ENCODE assay signal across 9 mouse cellular contexts in genomic region chr7:16044531-16044930, GRCm38 (mm10). TPM values are rescaled to one million over a fixed set of nuclear protein-coding genes. Genes with fewer than 3 reads are reported as not detected.
DNase-seq lines count a peak whose midpoint lies in the region; ATAC-seq and TF ChIP-seq lines count a peak whose summit lies in the region.
"Had no signal": no experiment of that assay in that cellular context is flagged by ENCODE, and none has a peak within 500 bp of the region (broad histone marks: within the 10 kb centered on the region; RNA-seq: fewer than 3 reads in every experiment).

No protein-coding gene starts in this region.

- no peak for ATAC-seq in lung, embryonic 14.5 days (ENCODE audit: insufficient read depth)
- ATAC-seq in limb, embryonic 12.5 days (ENCODE audit: insufficient number of reproducible peaks, insufficient read depth, low FRiP score, low TSS enrichment, low read depth) = no peak
- ATAC-seq in neural tube, embryonic 15.5 days (ENCODE audit: low FRiP score) = no peak
- no peak for ATAC-seq in erythroid progenitor cell, adult 5-6 weeks (replicated peaks; ENCODE audit: low FRiP score, poor library complexity, severe bottlenecking)
- no peak for ATAC-seq in erythroblast, adult 5-6 weeks (replicated peaks; ENCODE audit: low FRiP score, poor library complexity, severe bottlenecking)
- ATAC-seq: Patski had no signal

- peak; percentile 45; the same call in 1 of the 2 replicates for TF ChIP-seq POLR2A in embryonic fibroblast, embryonic 13.5 days (IDR thresholded peaks at IDR 0.05; ENCODE audit: low read depth, low read length)

- H3K4me3 ChIP-seq in lung, embryonic 14.5 days (ENCODE audit: low read depth, low read length) = no peak overlapping the region
- H3K4me3 ChIP-seq in embryonic fibroblast, embryonic 13.5 days (ENCODE audit: insufficient read depth, low read length) = no peak overlapping the region
- peak overlapping the region; percentile 68 for H3K4me3 ChIP-seq in limb, embryonic 12.5 days (replicated peaks)
- H3K4me3 ChIP-seq in neural tube, embryonic 15.5 days (replicated peaks) = peak overlapping the region; percentile 75; the same call in 1 of the 2 replicates

- 37% methylated on average over 5 of the region's 5 CpGs for WGBS in lung, embryonic 14.5 days
- WGBS in limb, embryonic 12.5 days = 1% methylated on average over 5 of the region's 5 CpGs
- WGBS in neural tube, embryonic 15.5 days = 45% methylated on average over 5 of the region's 5 CpGs

- H3K36me3 ChIP-seq in lung, embryonic 14.5 days (ENCODE audit: insufficient read depth) = peaks cover 13% of the 10 kb centered on the region
- H3K36me3 ChIP-seq in limb, embryonic 12.5 days = no peaks in the 10 kb centered on the region
- H3K36me3 ChIP-seq in neural tube, embryonic 15.5 days = no peaks in the 10 kb centered on the region

- DNase-seq in lung, embryonic 14.5 days = no peak
- no peak for DNase-seq in lung, postnatal 36 days
- no peak for DNase-seq in urinary bladder, postnatal 36 days (ENCODE audit: low spot score in 2 of 2)

- peak overlapping the region; percentile 26 for H3K9ac ChIP-seq in lung, embryonic 14.5 days
- H3K9ac ChIP-seq in limb, embryonic 12.5 days (replicated peaks) = peak overlapping the region; percentile 38
- H3K9ac ChIP-seq in neural tube, embryonic 15.5 days (replicated peaks) = peak overlapping the region; percentile 28; the same call in 1 of the 2 replicates

- H3K9me3 ChIP-seq in lung, embryonic 14.5 days (ENCODE audit: low read depth, low read length) = no peaks in the 10 kb centered on the region
- no peaks in the 10 kb centered on the region for H3K9me3 ChIP-seq in limb, embryonic 12.5 days
- no peaks in the 10 kb centered on the region for H3K9me3 ChIP-seq in neural tube, embryonic 15.5 days (replicated peaks)

- H3K27ac ChIP-seq in lung, embryonic 14.5 days (ENCODE audit: low read depth) = no peak overlapping the region
- H3K27ac ChIP-seq in embryonic fibroblast, embryonic 13.5 days (ENCODE audit: insufficient read depth, low read length) = peak overlapping the region; percentile 98
- peak overlapping the region; percentile 99 for H3K27ac ChIP-seq in limb, embryonic 12.5 days
- peak overlapping the region; percentile 48 for H3K27ac ChIP-seq in neural tube, embryonic 15.5 days (replicated peaks)

- no peak overlapping the region; the same call in 1 of the 2 replicates for H3K4me2 ChIP-seq in lung, embryonic 14.5 days
- peak overlapping the region; percentile 86 for H3K4me2 ChIP-seq in limb, embryonic 12.5 days
- H3K4me2 ChIP-seq in neural tube, embryonic 15.5 days = peak overlapping the region; percentile 76

- H3K27me3 ChIP-seq in lung, embryonic 14.5 days (ENCODE audit: insufficient read depth, low read length) = no peaks in the 10 kb centered on the region
- no peaks in the 10 kb centered on the region for H3K27me3 ChIP-seq in limb, embryonic 12.5 days
- H3K27me3 ChIP-seq in neural tube, embryonic 15.5 days (replicated peaks) = no peaks in the 10 kb centered on the region
- H3K27me3 ChIP-seq: Patski had no signal

- peaks cover 16% of the 10 kb centered on the region; the same call in 1 of the 2 replicates for H3K4me1 ChIP-seq in lung, embryonic 14.5 days (ENCODE audit: insufficient read depth)
- peaks cover 24% of the 10 kb centered on the region for H3K4me1 ChIP-seq in embryonic fibroblast, embryonic 13.5 days (ENCODE audit: control insufficient read depth, insufficient read depth, low read length)
- peaks cover 40% of the 10 kb centered on the region for H3K4me1 ChIP-seq in limb, embryonic 12.5 days (replicated peaks)
- H3K4me1 ChIP-seq in neural tube, embryonic 15.5 days = peaks cover 51% of the 10 kb centered on the region

- no peak for TF ChIP-seq CTCF in lung, embryonic 14.5 days (IDR thresholded peaks at IDR 0.05; ENCODE audit: low read depth)
- TF ChIP-seq CTCF in embryonic fibroblast, embryonic 13.5 days (IDR thresholded peaks at IDR 0.05; ENCODE audit: borderline replicate concordance, insufficient read depth, low read length) = no peak

RNA-seq across cellular contexts. Expression of gene Bicra, which starts 3.2 kb away (rescaled TPM):
- 8.7 and 9.6 TPM in 2 replicates for polyA plus RNA-seq in lung, embryonic 14.5 days (2014; fragmentation: Nextera tagmentation; extraction: Ambion mirVana)
- polyA plus RNA-seq in embryonic fibroblast, embryonic 13.5 days (2011; ENCODE audit: insufficient read length, low read depth, missing spikeins) = 10.8 and 12.1 TPM in 2 replicates
- 9.0 and 9.4 TPM in 2 replicates for polyA plus RNA-seq in limb, embryonic 12.5 days (2016; fragmentation: Nextera tagmentation; extraction: Ambion mirVana)
- 6.6 and 7.3 TPM in 2 replicates for polyA plus RNA-seq in neural tube, embryonic 15.5 days (2015; fragmentation: Nextera tagmentation; extraction: Ambion mirVana)
- total RNA-seq in erythroid progenitor cell, adult 5-6 weeks (2015; ENCODE audit: low replicate concordance) = 5.4 and 16.6 TPM in 2 replicates
- total RNA-seq in erythroid progenitor cell, adult 5-6 weeks (2017; ENCODE audit: low replicate concordance) = 1.9 and 2.0 TPM in 2 replicates
- 6.5 and 20.9 TPM in 2 replicates for total RNA-seq in erythroblast, adult 5-6 weeks (2015; ENCODE audit: low replicate concordance)
- 0.14 and 2.2 TPM in 2 replicates for total RNA-seq in erythroblast, adult 5-6 weeks (2017; ENCODE audit: low replicate concordance)

RNA-seq across cellular contexts. Expression of gene Zfp541, which starts 17.1 kb away (rescaled TPM):
- polyA plus RNA-seq in lung, embryonic 14.5 days (2014; fragmentation: Nextera tagmentation; extraction: Ambion mirVana) = 0.16 TPM in 1 of 2 replicates, not detected in the other
- polyA plus RNA-seq in embryonic fibroblast, embryonic 13.5 days (2011; ENCODE audit: insufficient read length, low read depth, missing spikeins) = not detected in 2 replicates
- 0.08 TPM in 1 of 2 replicates, not detected in the other for polyA plus RNA-seq in limb, embryonic 12.5 days (2016; fragmentation: Nextera tagmentation; extraction: Ambion mirVana)
- 0.15 and 0.17 TPM in 2 replicates for polyA plus RNA-seq in neural tube, embryonic 15.5 days (2015; fragmentation: Nextera tagmentation; extraction: Ambion mirVana)
- not detected in 2 replicates for total RNA-seq in erythroid progenitor cell, adult 5-6 weeks (2015; ENCODE audit: low replicate concordance)
- total RNA-seq in erythroid progenitor cell, adult 5-6 weeks (2017; ENCODE audit: low replicate concordance) = not detected in 2 replicates
- not detected in 2 replicates for total RNA-seq in erythroblast, adult 5-6 weeks (2015; ENCODE audit: low replicate concordance)
- 0.28 TPM in 1 of 2 replicates, not detected in the other for total RNA-seq in erythroblast, adult 5-6 weeks (2017; ENCODE audit: low replicate concordance)

RNA-seq across cellular contexts. Expression of gene Napa, which starts 53.7 kb away (rescaled TPM):
- polyA plus RNA-seq in lung, embryonic 14.5 days (2014; fragmentation: Nextera tagmentation; extraction: Ambion mirVana) = 168 and 176 TPM in 2 replicates
- 150 and 185 TPM in 2 replicates for polyA plus RNA-seq in embryonic fibroblast, embryonic 13.5 days (2011; ENCODE audit: insufficient read length, low read depth, missing spikeins)
- 181 and 202 TPM in 2 replicates for polyA plus RNA-seq in limb, embryonic 12.5 days (2016; fragmentation: Nextera tagmentation; extraction: Ambion mirVana)
- 236 and 238 TPM in 2 replicates for polyA plus RNA-seq in neural tube, embryonic 15.5 days (2015; fragmentation: Nextera tagmentation; extraction: Ambion mirVana)
- total RNA-seq in erythroid progenitor cell, adult 5-6 weeks (2015; ENCODE audit: low replicate concordance) = 282 and 315 TPM in 2 replicates
- 141 and 162 TPM in 2 replicates for total RNA-seq in erythroid progenitor cell, adult 5-6 weeks (2017; ENCODE audit: low replicate concordance)
- 106 and 149 TPM in 2 replicates for total RNA-seq in erythroblast, adult 5-6 weeks (2015; ENCODE audit: low replicate concordance)
- total RNA-seq in erythroblast, adult 5-6 weeks (2017; ENCODE audit: low replicate concordance) = 82.2 and 96.3 TPM in 2 replicates

Comparison
In these comparisons a context has a peak if more than half of its experiments do, and no peak if none do; other contexts are left out.
1. H3K4me3 ChIP-seq: peak in limb, embryonic 12.5 days (single experiment) and neural tube, embryonic 15.5 days (single experiment); none in lung, embryonic 14.5 days (single experiment) and embryonic fibroblast, embryonic 13.5 days (single experiment).
2. Peak in every context shown above with its lines, with median percentiles within 50 percentile points of each other: H3K9ac ChIP-seq.